Mouse (Mus musculus) heart, postnatal 0 days (tissue): ENCODE measurements at regions not wholly inside any gene's neighbourhood (a gene's known extent, or its start where the extent isn't known, plus 50 kb on each side); places are given as distances from the start of the nearest gene placed in this dataset.

ENCODE experiments used
- ATAC-seq: fragments of 200-750 bp; cut with Nextera tagmentation; 2 replicates; pipeline ENCODE4 v1.8.0; 2017; ENCODE audit warnings: low read depth, moderate number of reproducible peaks, moderate library complexity; ENCODE audit not compliant: insufficient read depth
- DNase-seq: peaks from one replicate; pipeline ENCODE4 v3.0.0-alpha.2; 2016; ENCODE audit warnings: low spot score
- H3K27ac ChIP-seq: fragments of 300-500 bp; sonication (generic); 2 replicates; pipeline ENCODE4 v1.5.1; 2014; ENCODE audit warnings: low read depth, mild to moderate bottlenecking
- H3K27me3 ChIP-seq: fragments of 300-500 bp; sonication (generic); 2 replicates; pipeline ENCODE4 v1.6.1; 2014; ENCODE audit warnings: low read length, mixed read lengths; ENCODE audit not compliant: control insufficient read depth, insufficient read depth
- H3K36me3 ChIP-seq: fragments of 300-500 bp; sonication (generic); replicated peaks from 2 replicates; pipeline ENCODE4 v1.6.1; 2014; ENCODE audit warnings: low read length, mixed read lengths; ENCODE audit not compliant: control insufficient read depth, insufficient read depth
- H3K4me1 ChIP-seq: fragments of 300-500 bp; sonication (generic); 2 replicates; pipeline ENCODE4 v1.6.1; 2014; ENCODE audit warnings: antibody characterized with exemption; ENCODE audit not compliant: control insufficient read depth, insufficient read depth
- H3K4me2 ChIP-seq: fragments of 300-500 bp; sonication (generic); 2 replicates; pipeline ENCODE4 v1.6.1; 2014; ENCODE audit warnings: low read depth, mild to moderate bottlenecking, low read length, moderate library complexity
- H3K4me3 ChIP-seq: fragments of 300-500 bp; sonication (generic); 2 replicates; pipeline ENCODE4 v1.5.1; 2014; ENCODE audit warnings: low read depth, low read length
- H3K9ac ChIP-seq: fragments of 300-500 bp; sonication (generic); replicated peaks from 2 replicates; pipeline ENCODE4 v1.6.1; 2014; ENCODE audit warnings: low read depth, low read length, mixed read lengths
- H3K9me3 ChIP-seq: fragments of 300-500 bp; sonication (generic); replicated peaks from 2 replicates; pipeline ENCODE4 v1.6.1; 2016; ENCODE audit warnings: low read length; ENCODE audit not compliant: control insufficient read depth
- CTCF ChIP-seq: IDR thresholded peaks from 2 replicates; pipeline ENCODE4 v1.5.1; 2016; ENCODE audit warnings: antibody characterized with exemption, control low read depth, low read depth
- EP300 ChIP-seq: IDR thresholded peaks from 2 replicates; pipeline ENCODE4 v1.6.1; 2016; ENCODE audit warnings: antibody characterized with exemption, low read depth
- WGBS: fragments of 180-500 bp; shearing (Covaris S2); extraction: QIAGEN DNeasy Blood & Tissue Kit; methylation state at CpG from one replicate; pipeline ENCODE4 v1.1.7; 2014; 5-methylcytosine and 5-hydroxymethylcytosine counted together

DNA sequence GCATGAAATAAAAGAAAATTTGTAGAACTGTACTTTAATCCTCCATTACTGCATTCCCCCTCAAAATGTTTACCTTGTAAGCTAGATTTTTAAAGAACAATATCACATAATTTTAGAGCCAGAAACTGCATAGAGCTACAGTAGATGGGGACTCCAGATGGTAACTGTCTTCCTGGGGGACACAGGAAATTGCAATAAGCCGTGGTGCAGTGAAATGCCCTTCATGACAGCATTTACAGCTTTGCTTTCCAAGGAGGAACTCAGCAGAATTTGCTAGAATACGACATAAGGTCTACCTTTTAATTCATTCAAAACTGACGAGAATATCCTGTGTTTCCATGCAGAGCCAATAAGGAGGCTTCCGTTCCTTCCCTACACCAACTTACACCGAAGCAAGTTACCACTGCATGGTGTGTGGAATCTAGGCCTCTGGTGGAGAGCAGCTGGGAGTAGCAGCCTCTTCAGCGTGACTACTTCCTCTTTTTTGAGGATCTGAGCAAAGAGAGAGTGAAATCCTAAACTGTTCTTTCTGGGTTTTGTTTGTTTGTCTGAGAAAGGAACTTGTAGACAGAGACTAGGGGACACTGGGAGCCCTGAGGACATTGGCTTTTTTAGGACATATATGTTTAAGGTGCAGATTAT lies 164.6 kb downstream of the Gm9376 start:
- H3K4me2 ChIP-seq: no peak overlapping the region
- no peaks in the 10 kb centered on the region for H3K4me1 ChIP-seq
- DNase-seq (no peak), ATAC-seq (no peak)
- no peak overlapping the region for H3K27ac ChIP-seq
- peaks cover 22% of the 10 kb centered on the region for H3K27me3 ChIP-seq
- 72% methylated on average over 6 of the region's 6 CpGs for WGBS
- no peaks in the 10 kb centered on the region for H3K9me3 ChIP-seq
- no peak for TF ChIP-seq EP300
- no peak for TF ChIP-seq CTCF
- no peak overlapping the region for H3K9ac ChIP-seq
- no peak overlapping the region for H3K4me3 ChIP-seq
- no peaks in the 10 kb centered on the region for H3K36me3 ChIP-seq
